Mouse (Mus musculus): ENCODE measurements around the gene Ccdc138. TPM values are rescaled to one million over a fixed set of nuclear protein-coding genes. Genes with fewer than 3 reads are reported as not detected.
"Not testable (repeated sequence)": the region's sequence is repeated elsewhere in the genome, so short reads cannot be mapped to it uniquely, and the experiment has no call there.

Ccdc138 gene
- polyA plus RNA-seq, 1 experiment, result 4.4 TPM

DNA sequence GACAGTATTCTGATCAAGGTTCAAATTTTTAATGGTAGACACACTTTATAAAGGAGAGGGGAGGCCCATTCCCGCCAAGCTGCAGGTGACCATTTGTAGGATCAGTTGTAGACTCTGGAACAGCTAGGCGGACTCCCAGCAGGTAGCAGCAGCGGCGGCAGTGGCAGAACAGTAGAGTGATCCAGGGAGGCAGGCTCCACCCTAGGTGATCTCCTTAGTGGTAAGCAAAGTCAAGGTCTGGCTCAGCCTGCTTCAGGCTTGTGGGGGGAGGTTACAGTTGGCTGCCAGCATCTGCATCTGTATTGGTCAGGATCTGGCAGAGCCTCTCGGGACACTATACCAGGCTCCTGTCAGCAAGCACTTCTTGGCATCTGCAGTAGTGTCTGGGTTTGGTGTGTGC lies 38.5 kb downstream of the Ccdc138 start:
- H3K4me3 ChIP-seq (ENCODE audit: insufficient read depth, low read depth, low read length); H3K27ac ChIP-seq (replicated peaks; ENCODE audit: low read depth, low read length); H3K4me1 ChIP-seq (ENCODE audit: control insufficient read depth, insufficient read depth, insufficient read length, low read length): not testable (repeated sequence)

DNA sequence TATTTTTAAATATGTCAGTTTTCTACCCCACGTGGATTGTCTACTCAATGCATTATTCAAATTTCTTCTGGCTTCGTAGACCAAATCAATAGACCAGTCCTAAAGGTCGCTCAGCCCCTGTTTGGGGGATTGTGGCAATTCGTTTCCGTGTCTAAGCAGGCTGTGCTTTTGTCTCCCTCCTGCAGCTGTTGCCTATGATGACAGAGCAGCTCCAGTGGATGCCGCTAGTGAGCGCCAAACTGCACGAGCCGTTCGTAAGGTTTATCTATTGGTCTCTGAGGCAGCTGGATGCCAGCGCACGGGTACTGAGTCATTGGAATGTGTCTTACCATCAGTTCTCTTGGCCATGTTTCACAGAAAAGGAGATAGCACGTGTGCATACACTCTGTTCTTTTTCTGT lies 42.9 kb downstream of the Ccdc138 start:
- Histone ChIP-seq H3K4me3 (ENCODE audit: insufficient read depth, low read depth, low read length) (no peak overlapping the region), H3K4me1 (ENCODE audit: control insufficient read depth, insufficient read depth, insufficient read length, low read length) (no peaks in the 10 kb centered on the region), H3K27ac (replicated peaks; ENCODE audit: low read depth, low read length) (no peak overlapping the region)

DNA sequence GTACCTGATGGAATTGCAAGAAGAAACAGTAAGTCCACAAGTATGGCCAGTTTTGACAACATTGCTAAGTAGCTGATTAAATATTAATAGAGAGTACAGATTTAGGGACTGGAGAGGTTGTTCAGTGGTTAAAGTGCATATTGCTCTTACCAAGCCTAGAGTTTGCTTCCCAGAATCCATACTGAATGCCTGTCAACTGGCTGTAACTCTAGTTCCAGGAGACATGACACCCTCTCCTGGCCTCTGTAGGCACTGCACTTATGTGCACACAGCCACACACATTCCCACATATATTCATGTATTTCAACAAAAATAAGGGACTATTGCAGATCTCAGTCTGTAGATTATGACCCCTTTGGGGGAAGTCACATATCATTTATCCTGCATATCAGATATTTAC lies 51.0 kb downstream of the Ccdc138 start:
- H3K4me3 ChIP-seq (ENCODE audit: insufficient read depth, low read depth, low read length), result no peak overlapping the region
- no peak overlapping the region for H3K27ac ChIP-seq (replicated peaks; ENCODE audit: low read depth, low read length)
- no peaks in the 10 kb centered on the region for H3K4me1 ChIP-seq (ENCODE audit: control insufficient read depth, insufficient read depth, insufficient read length, low read length)

DNA sequence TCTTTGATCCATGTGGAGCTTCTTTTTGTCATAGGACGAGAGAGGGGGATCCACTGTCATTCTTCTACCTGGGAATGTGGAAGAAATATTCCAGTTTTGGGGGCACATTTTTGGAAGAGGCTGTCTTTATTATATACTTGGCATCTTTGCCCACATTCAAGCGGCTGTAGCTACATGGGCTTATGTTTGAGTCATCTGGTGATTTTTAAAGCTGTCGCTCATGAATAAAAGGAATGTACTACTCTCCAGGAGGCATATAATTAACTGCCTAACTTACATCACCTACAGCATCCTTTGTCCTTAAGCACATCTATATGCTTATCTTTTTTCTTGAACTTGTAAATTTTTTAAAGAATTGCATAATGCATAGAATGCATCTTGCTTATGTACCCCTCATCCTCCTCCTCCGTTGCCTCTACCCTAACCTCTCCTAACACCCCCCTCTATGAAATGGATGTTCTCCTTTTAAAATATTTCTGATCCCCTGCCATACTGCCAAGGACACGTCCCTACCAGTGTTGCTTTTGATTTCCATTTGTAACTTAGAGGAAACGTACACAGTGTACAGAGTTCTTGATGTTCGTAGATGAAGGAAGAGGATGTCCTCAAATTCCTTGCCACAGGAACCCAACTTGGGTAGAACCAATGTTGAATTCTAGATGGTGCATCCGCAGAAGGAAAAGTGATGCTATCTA lies 57.1 kb downstream of the Ccdc138 start:
- Histone ChIP-seq H3K27ac (replicated peaks; ENCODE audit: low read depth, low read length) (no peak overlapping the region), H3K4me1 (ENCODE audit: control insufficient read depth, insufficient read depth, insufficient read length, low read length) (no peaks in the 10 kb centered on the region), H3K4me3 (ENCODE audit: insufficient read depth, low read depth, low read length) (no peak overlapping the region)

DNA sequence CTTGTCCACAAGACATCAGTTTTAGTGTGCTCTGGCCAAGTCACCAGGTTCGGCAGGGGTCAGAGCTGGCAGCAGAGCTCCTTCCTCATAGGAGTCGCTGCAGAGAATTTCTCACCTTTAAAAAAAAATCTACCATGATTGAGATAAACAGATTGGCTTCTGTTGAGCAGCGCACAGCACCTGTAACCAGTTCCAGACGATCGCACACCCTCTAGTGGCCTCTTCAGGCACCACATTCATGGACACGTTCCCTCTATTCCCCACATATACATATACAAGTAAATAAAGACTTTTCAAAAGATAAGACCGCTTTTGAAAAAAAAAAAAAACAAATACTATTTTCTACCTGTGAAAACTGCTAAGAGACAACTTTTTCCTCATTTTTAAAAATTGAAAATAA lies 61.4 kb downstream of the Ccdc138 start:
- Histone ChIP-seq H3K4me1 (ENCODE audit: control insufficient read depth, insufficient read depth, insufficient read length, low read length) (no peaks in the 10 kb centered on the region), H3K4me3 (ENCODE audit: insufficient read depth, low read depth, low read length) (no peak overlapping the region), H3K27ac (replicated peaks; ENCODE audit: low read depth, low read length) (no peak overlapping the region)

DNA sequence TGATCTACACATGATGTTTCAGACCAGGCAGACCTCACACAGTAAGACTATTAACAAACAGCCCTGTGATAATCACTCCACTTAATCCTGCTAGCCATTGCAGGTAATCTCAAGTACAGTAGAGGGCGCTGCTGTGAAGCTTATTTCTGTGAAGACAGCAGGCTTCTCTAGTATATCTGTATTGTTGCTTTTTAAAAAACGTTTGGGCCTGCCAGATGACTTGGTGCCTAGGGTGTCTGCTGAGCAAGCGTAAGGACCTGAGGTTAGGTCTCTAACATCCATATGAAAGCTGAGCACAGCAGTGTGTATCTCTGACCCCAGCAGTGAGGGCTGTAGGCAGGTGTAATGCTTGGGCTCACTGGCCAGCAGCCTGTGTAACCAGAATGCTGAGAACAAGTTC lies 62.2 kb downstream of the Ccdc138 start:
- Histone ChIP-seq H3K4me3 (ENCODE audit: insufficient read depth, low read depth, low read length) (no peak overlapping the region), H3K27ac (replicated peaks; ENCODE audit: low read depth, low read length) (no peak overlapping the region), H3K4me1 (ENCODE audit: control insufficient read depth, insufficient read depth, insufficient read length, low read length) (no peaks in the 10 kb centered on the region)

DNA sequence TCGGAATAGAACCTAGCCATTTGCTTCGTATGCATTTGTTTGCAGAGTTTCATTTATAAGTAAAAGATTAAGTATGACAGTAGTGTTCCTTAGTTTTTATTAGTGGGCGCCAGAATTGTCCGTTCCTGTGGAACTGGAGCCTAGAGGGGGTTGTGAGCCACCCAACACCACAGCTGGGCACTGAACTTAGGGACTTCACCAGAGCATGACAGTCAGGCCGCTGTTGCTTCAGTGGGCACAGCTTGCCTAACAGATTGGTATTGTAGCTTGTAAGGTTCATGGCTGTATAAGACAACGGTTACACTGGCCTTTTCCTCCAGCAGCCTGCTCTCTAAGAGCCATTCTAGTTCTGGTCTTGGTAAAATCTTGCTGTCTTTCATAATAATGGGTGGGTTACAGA lies 62.8 kb downstream of the Ccdc138 start:
- H3K27ac ChIP-seq (replicated peaks; ENCODE audit: low read depth, low read length), result no peak overlapping the region
- no peak overlapping the region for H3K4me3 ChIP-seq (ENCODE audit: insufficient read depth, low read depth, low read length)
- no peaks in the 10 kb centered on the region for H3K4me1 ChIP-seq (ENCODE audit: control insufficient read depth, insufficient read depth, insufficient read length, low read length)

DNA sequence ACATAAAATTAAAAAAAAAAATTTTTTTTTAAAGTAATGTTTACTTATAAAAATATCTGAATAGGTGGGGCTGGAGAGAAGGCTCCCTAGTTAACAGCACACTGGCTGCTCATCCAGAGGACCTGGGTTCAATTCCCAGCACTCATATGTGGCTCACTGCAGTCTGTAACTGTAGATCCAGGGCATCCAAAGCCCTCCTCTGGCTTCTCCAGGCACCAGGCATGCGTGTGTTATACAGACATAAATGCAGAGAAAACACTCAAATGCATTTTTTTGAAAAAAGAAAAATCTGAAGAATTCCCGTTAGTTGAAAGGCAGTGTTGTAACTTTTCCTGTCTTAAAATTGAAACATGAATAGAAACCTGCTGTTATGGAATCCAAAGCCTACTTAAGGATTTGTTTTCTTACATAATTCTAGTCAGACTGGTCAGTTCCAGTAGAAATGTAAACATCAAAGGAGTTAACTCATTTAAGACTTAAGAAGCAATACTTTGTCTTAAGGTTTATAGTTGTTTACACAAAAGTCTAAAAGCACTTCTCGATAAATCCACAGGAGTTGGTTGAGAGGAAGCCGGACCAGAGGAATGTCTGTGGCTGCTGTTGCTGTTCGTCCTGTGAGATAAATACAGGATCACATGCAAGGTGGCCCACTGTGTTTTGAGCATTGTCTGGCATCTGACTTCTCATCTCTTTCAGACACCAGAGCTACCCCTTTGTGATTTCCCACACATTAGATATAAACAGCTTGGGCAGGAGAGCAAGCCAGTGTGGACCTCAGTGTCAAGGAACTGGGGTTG lies 87.9 kb downstream of the Ccdc138 start:
- Histone ChIP-seq H3K27ac (replicated peaks; ENCODE audit: low read depth, low read length) (no peak overlapping the region), H3K4me1 (ENCODE audit: control insufficient read depth, insufficient read depth, insufficient read length, low read length) (no peaks in the 10 kb centered on the region; the same call in 1 of the 2 replicates), H3K4me3 (ENCODE audit: insufficient read depth, low read depth, low read length) (no peak overlapping the region)

DNA sequence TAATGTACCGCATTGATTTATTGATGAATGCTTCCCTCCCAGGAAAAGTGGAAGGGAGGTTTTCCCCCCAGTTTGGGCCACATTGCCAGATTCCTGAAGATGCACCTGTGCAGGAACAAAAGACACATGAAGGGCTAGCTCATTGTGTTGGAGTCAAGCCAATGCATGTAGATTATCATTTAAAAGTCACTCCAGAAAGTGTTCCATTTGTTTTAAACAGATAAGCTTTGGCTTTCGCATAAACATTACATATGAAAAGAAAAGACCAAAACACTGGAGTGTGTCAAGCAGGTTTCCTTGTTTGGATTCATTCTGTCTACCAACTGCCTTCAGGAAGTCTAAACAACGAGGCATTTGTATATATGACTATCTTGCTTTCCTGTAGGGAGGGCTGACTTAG lies 96.7 kb downstream of the Ccdc138 start:
- Histone ChIP-seq H3K4me3 (ENCODE audit: insufficient read depth, low read depth, low read length) (no peak overlapping the region), H3K27ac (replicated peaks; ENCODE audit: low read depth, low read length) (no peak overlapping the region)

DNA sequence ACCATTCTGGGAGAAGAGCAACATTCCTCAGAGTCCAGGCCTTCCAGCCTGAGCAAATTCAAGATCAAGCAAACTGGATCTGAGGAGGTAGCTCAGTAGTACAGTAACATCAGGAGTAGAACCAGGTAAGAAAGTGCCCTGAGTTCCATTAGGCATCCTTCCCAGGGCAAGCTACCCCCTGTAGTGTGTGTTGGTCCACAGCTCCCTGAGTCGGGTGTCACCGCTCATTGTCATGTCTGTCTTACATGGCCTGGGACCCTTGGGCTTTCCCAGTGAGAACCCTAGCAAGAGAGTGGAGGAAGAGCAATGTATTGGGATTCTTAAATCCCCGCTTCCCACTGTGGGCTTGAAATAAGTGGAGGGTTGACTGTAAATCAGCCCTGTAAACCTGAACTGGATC lies 97.4 kb downstream of the Ccdc138 start:
- Histone ChIP-seq H3K4me1 (ENCODE audit: control insufficient read depth, insufficient read depth, insufficient read length, low read length) (no peaks in the 10 kb centered on the region; the same call in 1 of the 2 replicates), H3K4me3 (ENCODE audit: insufficient read depth, low read depth, low read length) (no peak overlapping the region), H3K27ac (replicated peaks; ENCODE audit: low read depth, low read length) (no peak overlapping the region)

More for the DNA sequence above, 96.7 kb downstream of the Ccdc138 start:
- no peaks in the 10 kb centered on the region; the same call in 1 of the 2 replicates for H3K4me1 ChIP-seq (ENCODE audit: control insufficient read depth, insufficient read depth, insufficient read length, low read length)

DNA sequence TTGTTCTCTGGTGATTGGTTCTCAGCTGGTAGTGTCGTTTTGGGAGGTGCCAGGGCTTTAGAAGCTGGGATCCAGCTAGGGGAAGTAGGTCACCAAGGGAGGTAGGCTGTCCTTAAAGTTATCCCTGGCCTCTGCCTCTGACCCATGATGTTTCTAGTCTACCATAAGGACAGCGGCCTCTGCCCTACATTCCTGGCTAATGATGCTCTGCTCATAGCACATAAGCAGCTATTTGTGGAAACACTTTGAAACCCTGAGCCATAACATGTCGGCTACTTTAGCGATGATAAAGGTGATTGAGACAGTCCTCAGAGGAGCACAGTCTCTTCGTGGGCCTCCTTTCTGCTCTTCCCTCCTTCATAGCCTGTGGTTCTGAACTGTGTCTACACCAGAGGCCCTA lies 98.1 kb downstream of the Ccdc138 start:
- Histone ChIP-seq H3K4me1 (ENCODE audit: control insufficient read depth, insufficient read depth, insufficient read length, low read length) (no peaks in the 10 kb centered on the region; the same call in 1 of the 2 replicates), H3K4me3 (ENCODE audit: insufficient read depth, low read depth, low read length) (no peak overlapping the region), H3K27ac (replicated peaks; ENCODE audit: low read depth, low read length) (no peak overlapping the region)

DNA sequence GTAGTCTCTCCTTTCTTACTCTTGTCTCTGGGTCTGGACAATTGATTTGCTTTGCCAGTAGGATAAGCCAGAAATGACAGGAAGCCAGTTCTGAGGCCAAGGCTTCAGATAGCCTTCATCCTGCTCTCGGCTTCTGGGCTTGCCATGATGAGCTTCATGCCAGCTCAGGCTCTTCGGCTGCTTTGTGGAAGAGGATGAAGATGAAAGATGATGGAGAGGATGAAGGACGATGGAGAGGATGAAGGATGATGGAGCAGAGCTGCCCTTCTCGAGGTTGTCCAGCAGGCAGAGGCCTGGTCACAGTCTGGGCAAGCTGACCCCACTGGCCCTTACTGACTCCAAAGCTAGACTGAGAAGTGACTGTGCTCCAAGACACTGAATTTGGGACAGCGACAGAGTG lies 102.4 kb downstream of the Ccdc138 start:
- Histone ChIP-seq H3K4me3 (ENCODE audit: insufficient read depth, low read depth, low read length) (no peak overlapping the region), H3K4me1 (ENCODE audit: control insufficient read depth, insufficient read depth, insufficient read length, low read length) (peaks cover 6% of the 10 kb centered on the region), H3K27ac (replicated peaks; ENCODE audit: low read depth, low read length) (no peak overlapping the region)

DNA sequence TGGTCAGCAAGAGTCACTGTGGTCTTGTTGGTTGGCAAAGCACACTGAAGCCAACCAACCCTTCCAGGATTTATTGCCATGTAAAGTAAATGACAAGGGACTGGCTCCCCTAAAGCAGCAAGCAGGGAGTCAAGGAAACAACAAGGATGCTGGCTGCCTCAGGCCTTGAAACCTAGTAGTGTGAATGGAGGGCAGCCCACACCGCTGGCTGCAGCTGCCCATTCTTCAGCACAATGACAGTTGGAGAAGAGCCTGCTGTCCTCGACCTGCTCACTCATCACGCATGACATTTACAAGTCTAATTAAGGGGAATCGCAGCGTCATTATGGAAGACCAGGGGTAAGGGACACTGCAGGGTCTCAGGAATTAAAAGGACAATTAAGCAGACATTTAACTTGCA lies 103.2 kb downstream of the Ccdc138 start:
- Histone ChIP-seq H3K4me1 (ENCODE audit: control insufficient read depth, insufficient read depth, insufficient read length, low read length) (peaks cover 7% of the 10 kb centered on the region), H3K27ac (replicated peaks; ENCODE audit: low read depth, low read length) (no peak overlapping the region), H3K4me3 (ENCODE audit: insufficient read depth, low read depth, low read length) (no peak overlapping the region)

DNA sequence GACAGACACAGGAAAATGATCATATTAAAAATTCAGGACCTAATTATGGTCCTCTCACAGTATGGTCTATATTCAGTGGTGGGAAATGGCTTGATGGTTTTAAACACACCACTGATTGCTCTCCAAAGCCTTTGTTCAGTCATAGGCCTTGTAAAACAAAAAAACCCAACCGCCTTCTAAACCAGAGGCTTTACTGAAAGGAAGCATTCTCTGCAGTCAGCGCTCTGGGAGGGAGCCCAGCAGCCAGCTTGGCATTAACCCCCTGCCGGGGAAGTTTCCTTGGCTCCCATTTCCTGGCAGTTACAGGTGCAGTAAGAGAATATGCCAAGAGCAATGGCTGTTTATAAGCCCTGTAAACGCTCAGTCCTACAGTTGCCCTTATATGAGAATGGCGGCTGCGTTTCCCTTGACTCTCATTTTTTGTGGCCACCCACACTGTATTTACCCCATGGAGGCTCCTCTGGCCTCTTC lies 103.7 kb downstream of the Ccdc138 start:
- peaks cover 9% of the 10 kb centered on the region; the same call in 1 of the 2 replicates for H3K4me1 ChIP-seq (ENCODE audit: control insufficient read depth, insufficient read depth, insufficient read length, low read length)
- H3K4me3 ChIP-seq (ENCODE audit: insufficient read depth, low read depth, low read length), result no peak overlapping the region
- no peak overlapping the region for H3K27ac ChIP-seq (replicated peaks; ENCODE audit: low read depth, low read length)

DNA sequence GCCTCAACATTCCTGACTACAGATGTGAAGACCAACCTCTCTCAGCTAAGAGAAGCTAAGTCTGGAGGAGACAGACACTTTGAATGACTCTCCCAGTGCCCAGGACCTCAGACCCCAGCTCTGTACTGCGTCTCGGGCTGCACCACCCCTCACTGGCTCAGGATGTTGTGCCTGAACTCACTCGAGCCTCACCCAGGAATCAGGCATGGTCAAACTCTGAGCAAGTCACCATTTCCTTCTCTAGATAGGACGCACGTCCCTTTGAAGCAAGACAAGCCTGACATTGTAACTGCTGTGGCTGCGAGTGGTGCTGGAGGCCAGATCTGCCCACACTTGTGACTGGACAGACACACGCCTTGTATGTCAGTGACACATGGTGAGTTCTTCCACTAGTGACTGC lies 104.2 kb downstream of the Ccdc138 start:
- Histone ChIP-seq H3K27ac (replicated peaks; ENCODE audit: low read depth, low read length) (no peak overlapping the region), H3K4me1 (ENCODE audit: control insufficient read depth, insufficient read depth, insufficient read length, low read length) (peaks cover 9% of the 10 kb centered on the region; the same call in 1 of the 2 replicates), H3K4me3 (ENCODE audit: insufficient read depth, low read depth, low read length) (no peak overlapping the region)

DNA sequence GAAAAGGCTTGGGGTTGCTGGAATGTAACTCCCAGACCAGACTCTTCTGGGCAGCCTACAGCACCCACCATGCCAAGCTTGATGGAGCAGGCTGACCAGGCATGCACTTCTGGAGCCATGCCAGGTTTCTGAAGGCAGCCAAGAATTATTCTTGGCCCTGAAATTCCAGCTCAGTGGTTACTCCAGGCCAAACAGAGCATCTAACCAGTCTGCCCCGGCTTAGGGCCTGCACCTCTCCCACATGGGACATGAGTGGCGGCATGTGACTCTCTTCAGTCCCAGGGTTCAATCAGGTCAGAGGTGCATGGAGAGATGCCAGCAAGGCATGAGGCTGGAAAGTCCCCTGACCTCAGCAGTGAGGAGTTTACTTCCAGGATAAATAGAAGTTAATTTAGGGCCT lies 107.0 kb downstream of the Ccdc138 start:
- H3K27ac ChIP-seq (replicated peaks; ENCODE audit: low read depth, low read length), result peak overlapping the region; percentile 67

More for the DNA sequence above, 107.0 kb downstream of the Ccdc138 start:
- no peak overlapping the region for H3K4me3 ChIP-seq (ENCODE audit: insufficient read depth, low read depth, low read length)
- H3K4me1 ChIP-seq (ENCODE audit: control insufficient read depth, insufficient read depth, insufficient read length, low read length), result peaks cover 13% of the 10 kb centered on the region; the same call in 1 of the 2 replicates

Data from brown adipose tissue, adult 24 weeks (tissue).